In the genomic region with DNA sequence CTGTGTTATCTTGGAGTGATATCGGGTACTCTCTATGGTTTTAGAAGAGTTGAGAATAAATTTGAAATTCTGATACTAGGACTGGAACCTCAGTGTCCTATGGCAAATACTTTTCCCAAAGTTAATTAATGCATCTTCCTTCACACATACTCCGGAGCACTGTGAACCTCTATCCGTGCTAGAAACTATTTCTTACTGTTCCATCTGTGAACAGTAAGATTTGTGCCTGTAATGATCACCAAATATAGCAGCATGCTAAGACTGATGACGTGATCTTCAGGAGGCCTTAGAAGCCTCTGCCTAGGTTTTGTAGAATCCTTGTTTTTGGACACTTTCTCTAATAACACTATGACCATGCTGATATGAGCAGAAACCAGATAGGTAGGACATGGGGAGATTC, we compare ENCODE assay signal across 33 mouse cellular contexts. TPM values are rescaled to one million over a fixed set of nuclear protein-coding genes. Genes with fewer than 3 reads are reported as not detected.
"Had no signal": no experiment of that assay in that cellular context is flagged by ENCODE, and none has a peak within 500 bp of the region (broad histone marks: within the 10 kb centered on the region; RNA-seq: fewer than 3 reads in every experiment).

No protein-coding gene starts in this region.

- H3K9me3 ChIP-seq: limb, embryonic 10.5 days; limb, embryonic 12.5 days; limb, embryonic 13.5 days; limb, embryonic 15.5 days; liver, embryonic 12.5 days; liver, embryonic 13.5 days; liver, embryonic 15.5 days; lung, embryonic 15.5 days; megakaryocyte, embryonic 14.5 days; midbrain, embryonic 10.5 days; midbrain, embryonic 12.5 days; midbrain, embryonic 13.5 days; midbrain, embryonic 15.5 days had no signal

- ATAC-seq: liver, embryonic 12.5 days; liver, postnatal 0 days; lung, postnatal 0 days; midbrain, embryonic 13.5 days; midbrain, embryonic 15.5 days; midbrain, embryonic 16.5 days had no signal

- H3K4me2 ChIP-seq: limb, embryonic 12.5 days; limb, embryonic 13.5 days; limb, embryonic 15.5 days; liver, embryonic 12.5 days; liver, embryonic 13.5 days; liver, embryonic 15.5 days; lung, embryonic 14.5 days; lung, embryonic 15.5 days; midbrain, embryonic 11.5 days; midbrain, embryonic 12.5 days; midbrain, embryonic 13.5 days; midbrain, embryonic 15.5 days had no signal

- H3K27ac ChIP-seq: limb, embryonic 10.5 days; limb, embryonic 12.5 days; limb, embryonic 13.5 days; limb, embryonic 15.5 days; liver, embryonic 12.5 days; liver, embryonic 13.5 days; liver, embryonic 14.5 days; liver, embryonic 15.5 days; lung, embryonic 15.5 days; macrophage; midbrain, embryonic 10.5 days; midbrain, embryonic 12.5 days; midbrain, embryonic 13.5 days; midbrain, embryonic 15.5 days had no signal

- H3K4me3 ChIP-seq: limb, embryonic 10.5 days; limb, embryonic 12.5 days; limb, embryonic 13.5 days; limb, embryonic 15.5 days; liver, embryonic 12.5 days; liver, embryonic 13.5 days; liver, embryonic 15.5 days; lung, embryonic 15.5 days; megakaryocyte, embryonic 14.5 days; midbrain, embryonic 10.5 days; midbrain, embryonic 12.5 days; midbrain, embryonic 13.5 days; midbrain, embryonic 15.5 days; myocyte had no signal

- H3K36me3 ChIP-seq: limb, embryonic 10.5 days; limb, embryonic 12.5 days; limb, embryonic 13.5 days; limb, embryonic 15.5 days; liver, embryonic 12.5 days; liver, embryonic 13.5 days; liver, embryonic 15.5 days; lung, embryonic 15.5 days; midbrain, embryonic 10.5 days; midbrain, embryonic 12.5 days; midbrain, embryonic 13.5 days; midbrain, embryonic 15.5 days had no signal

- DNase-seq: left cerebral cortex, postnatal 4 days; liver; liver, embryonic 13.5 days; liver, postnatal 0 days; lung, adult 18-20 months; lung, adult 2 months; lung, embryonic 14.5 days; lung, postnatal 10 days; lung, postnatal 14 days; lung, postnatal 36 days; lung, postnatal 4 days; midbrain, embryonic 14.5 days had no signal

- H3K27me3 ChIP-seq: limb, embryonic 12.5 days; limb, embryonic 13.5 days; limb, embryonic 15.5 days; liver, embryonic 12.5 days; liver, embryonic 13.5 days; liver, embryonic 15.5 days; lung, embryonic 15.5 days; megakaryocyte, embryonic 14.5 days; midbrain, embryonic 12.5 days; midbrain, embryonic 13.5 days; midbrain, embryonic 15.5 days had no signal

- H3K9ac ChIP-seq: limb, embryonic 12.5 days; limb, embryonic 13.5 days; limb, embryonic 15.5 days; liver, embryonic 12.5 days; liver, embryonic 13.5 days; liver, embryonic 14.5 days; liver, embryonic 15.5 days; liver, postnatal 0 days; lung, embryonic 14.5 days; lung, embryonic 15.5 days; midbrain, embryonic 12.5 days; midbrain, embryonic 13.5 days; midbrain, embryonic 15.5 days had no signal

- H3K4me1 ChIP-seq: limb, embryonic 10.5 days; limb, embryonic 12.5 days; limb, embryonic 13.5 days; limb, embryonic 15.5 days; liver, embryonic 12.5 days; liver, embryonic 13.5 days; liver, embryonic 15.5 days; lung, embryonic 15.5 days; megakaryocyte, embryonic 14.5 days; midbrain, embryonic 10.5 days; midbrain, embryonic 12.5 days; midbrain, embryonic 13.5 days; midbrain, embryonic 15.5 days had no signal

RNA-seq across cellular contexts. Expression of a gene that starts 35.4 kb away (rescaled TPM):
- total RNA-seq: megakaryocyte progenitor cell, adult 5-6 weeks; megakaryocyte-erythroid progenitor cell, adult 5-6 weeks; monocyte, adult 5-6 weeks had no signal
